Mouse (Mus musculus) ES-Bruce4 (cell line): ENCODE measurements at regions not wholly inside any gene's neighbourhood (a gene's known extent, or its start where the extent isn't known, plus 50 kb on each side); places are given as distances from the start of the nearest gene placed in this dataset.

Source experiments
- H3K27ac ChIP-seq: 2 replicates; pipeline ENCODE4 v1.5.1; 2012; ENCODE audit warnings: low read length, inconsistent platforms; ENCODE audit not compliant: insufficient read depth
- H3K27me3 ChIP-seq: 2 replicates; pipeline ENCODE4 v1.6.1; 2012; ENCODE audit warnings: mild to moderate bottlenecking, low read length, inconsistent platforms; ENCODE audit not compliant: control insufficient read depth, poor library complexity, insufficient read depth, severe bottlenecking
- H3K36me3 ChIP-seq: 2 replicates; pipeline ENCODE4 v1.6.1; 2012; ENCODE audit warnings: inconsistent platforms, mild to moderate bottlenecking, low read length, moderate library complexity; ENCODE audit not compliant: control insufficient read depth, poor library complexity, insufficient read depth, severe bottlenecking
- H3K4me1 ChIP-seq: one replicate; pipeline ENCODE4 v1.8.1; 2011; ENCODE audit warnings: low read length; ENCODE audit not compliant: control insufficient read depth, insufficient read depth
- H3K4me3 ChIP-seq: 2 replicates; pipeline ENCODE4 v1.5.1; 2011; ENCODE audit warnings: low read depth, mild to moderate bottlenecking, low read length
- H3K9ac ChIP-seq: 2 replicates; pipeline ENCODE4 v1.6.1; 2012; ENCODE audit warnings: low read depth, mild to moderate bottlenecking, inconsistent platforms; ENCODE audit not compliant: poor library complexity, severe bottlenecking
- H3K9me3 ChIP-seq: replicated peaks from 2 replicates; pipeline ENCODE4 v1.6.1; 2012; ENCODE audit warnings: mild to moderate bottlenecking, low read length, inconsistent platforms; ENCODE audit not compliant: control insufficient read depth, poor library complexity, insufficient read depth, severe bottlenecking
- CTCF ChIP-seq: IDR thresholded peaks from one replicate; pipeline ENCODE4 v1.8.1; 2011; ENCODE audit warnings: low read depth, low read length
- EP300 ChIP-seq: IDR thresholded peaks from 2 replicates; pipeline ENCODE4 v1.6.1; 2011; ENCODE audit warnings: low read depth, low read length; ENCODE audit not compliant: insufficient read depth
- POLR2A ChIP-seq: IDR thresholded peaks from one replicate; pipeline ENCODE4 v1.8.1; 2011; ENCODE audit warnings: low read length; ENCODE audit not compliant: insufficient read depth

- no peaks in the 10 kb centered on the region for H3K27me3 ChIP-seq
- H3K4me1 ChIP-seq = no peaks in the 10 kb centered on the region
- H3K9me3 ChIP-seq = no peaks in the 10 kb centered on the region
- H3K36me3 ChIP-seq = no peaks in the 10 kb centered on the region
- TF ChIP-seq EP300 = no peak
- TF ChIP-seq CTCF = no peak
- no peak for TF ChIP-seq POLR2A
- H3K4me3 ChIP-seq = no peak overlapping the region
- H3K27ac ChIP-seq = no peak overlapping the region
- H3K9ac ChIP-seq = no peak overlapping the region
These were observed 193.3 kb downstream of the Gm28710 start for GRCm38 (mm10) chr5:16984877-16985276.

- H3K9me3 ChIP-seq = peaks cover 17% of the 10 kb centered on the region
- H3K36me3 ChIP-seq = no peaks in the 10 kb centered on the region
- TF ChIP-seq EP300 (no peak), POLR2A (no peak), CTCF (no peak)
- no peak overlapping the region for H3K27ac ChIP-seq
- H3K4me3 ChIP-seq = no peak overlapping the region
- H3K9ac ChIP-seq = no peak overlapping the region
- no peaks in the 10 kb centered on the region for H3K4me1 ChIP-seq
- H3K27me3 ChIP-seq = no peaks in the 10 kb centered on the region
These were observed 199.9 kb downstream of the Gm28710 start for GRCm38 (mm10) chr5:16991518-16991917.

- H3K4me3 ChIP-seq = no peak overlapping the region
- TF ChIP-seq CTCF (no peak), POLR2A (no peak)
- no peaks in the 10 kb centered on the region for H3K27me3 ChIP-seq
- H3K9ac ChIP-seq = no peak overlapping the region
- no peak overlapping the region for H3K27ac ChIP-seq
- peaks cover 22% of the 10 kb centered on the region for H3K9me3 ChIP-seq
- H3K4me1 ChIP-seq = no peaks in the 10 kb centered on the region
- no peaks in the 10 kb centered on the region for H3K36me3 ChIP-seq
These were observed 207.6 kb downstream of the Gm28710 start for GRCm38 (mm10) chr5:16999183-16999582.

GRCm38 (mm10) chr5:17006807-17007522 lies 215.4 kb downstream of the Gm28710 start:
- no peaks in the 10 kb centered on the region for H3K4me1 ChIP-seq
- no peaks in the 10 kb centered on the region for H3K9me3 ChIP-seq
- H3K27ac ChIP-seq = no peak overlapping the region
- H3K4me3 ChIP-seq = no peak overlapping the region
- H3K36me3 ChIP-seq = no peaks in the 10 kb centered on the region
- H3K9ac ChIP-seq = no peak overlapping the region
- no peaks in the 10 kb centered on the region for H3K27me3 ChIP-seq
- TF ChIP-seq EP300 (no peak), CTCF (no peak), POLR2A (no peak)

GRCm38 (mm10) chr5:17021636-17022035 lies 230.0 kb downstream of the Gm28710 start:
- H3K36me3 ChIP-seq = no peaks in the 10 kb centered on the region
- no peak overlapping the region for H3K9ac ChIP-seq
- H3K4me3 ChIP-seq = no peak overlapping the region
- no peaks in the 10 kb centered on the region for H3K4me1 ChIP-seq
- H3K9me3 ChIP-seq = no peaks in the 10 kb centered on the region
- TF ChIP-seq CTCF (no peak), POLR2A (no peak), EP300 (no peak)
- H3K27me3 ChIP-seq = no peaks in the 10 kb centered on the region
- no peak overlapping the region for H3K27ac ChIP-seq

- no peak overlapping the region for H3K27ac ChIP-seq
- H3K27me3 ChIP-seq = no peaks in the 10 kb centered on the region
- TF ChIP-seq EP300 = no peak
- TF ChIP-seq CTCF = no peak
- no peak overlapping the region for H3K4me3 ChIP-seq
- no peaks in the 10 kb centered on the region for H3K9me3 ChIP-seq
- no peaks in the 10 kb centered on the region for H3K4me1 ChIP-seq
- no peak overlapping the region for H3K9ac ChIP-seq
- H3K36me3 ChIP-seq = no peaks in the 10 kb centered on the region
These were observed 262.3 kb downstream of the Gm28710 start for GRCm38 (mm10) chr5:17053935-17054334.
